Mouse (Mus musculus) olfactory bulb, adult 2 months (tissue): Measurements from ENCODE around the gene Marveld1.

Experiments used
- CTCF ChIP-seq: fragments of 200-500 bp; IDR thresholded peaks from 2 replicates; pipeline ENCODE4 v1.5.1; 2012; ENCODE audit warnings: low read depth, mild to moderate bottlenecking, low read length, moderate library complexity; ENCODE audit not compliant: insufficient read depth
- POLR2A ChIP-seq: fragments of 200-500 bp; IDR thresholded peaks from 2 replicates; pipeline ENCODE4 v1.6.1; 2012; ENCODE audit warnings: mild to moderate bottlenecking, low read depth, low read length, moderate library complexity; ENCODE audit not compliant: insufficient read depth

DNA sequence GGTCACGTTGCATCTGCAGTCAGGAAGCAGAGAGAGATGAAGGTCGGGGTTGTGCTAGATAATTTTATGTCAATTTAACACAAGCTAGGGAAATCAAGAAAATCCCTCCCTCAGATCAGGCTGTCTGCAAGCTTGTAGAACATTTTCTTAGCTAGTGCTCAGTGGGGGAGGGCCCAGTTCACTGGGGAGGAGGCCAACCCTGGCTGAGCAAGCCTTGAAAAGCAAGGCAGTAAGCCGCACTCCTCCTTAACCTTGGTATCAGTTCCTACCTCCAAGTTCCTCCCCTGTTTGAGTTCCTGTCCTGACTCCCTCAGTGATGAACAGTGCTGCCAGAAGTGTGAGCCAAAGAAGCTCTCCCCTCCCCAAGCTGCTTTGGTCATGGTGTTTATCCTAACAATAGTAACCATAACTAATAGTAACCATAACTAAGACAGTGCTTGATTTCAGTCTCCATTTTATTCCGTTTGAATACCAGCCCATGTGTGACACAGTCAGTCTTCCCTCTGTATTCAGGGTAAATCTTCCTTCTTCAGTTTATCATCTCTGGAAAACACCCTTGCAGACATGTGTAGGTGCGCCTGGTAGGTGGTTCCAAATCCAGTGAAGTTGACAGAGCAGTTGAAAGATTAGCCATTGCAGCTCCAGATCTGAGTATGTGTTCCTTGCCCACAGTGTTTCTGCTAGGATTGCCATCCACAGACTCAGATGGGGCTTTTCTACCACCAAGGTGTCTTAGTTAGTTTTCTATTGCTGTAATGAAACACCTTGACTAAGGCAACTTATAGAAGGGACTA lies 7.3 kb upstream of the Marveld1 start:
- TF ChIP-seq CTCF, result no peak
- no peak for TF ChIP-seq POLR2A
